In genomic region chr2:128396008-128396346, GRCm38 (mm10) we compare ENCODE assay signal across 8 mouse cellular contexts.
DNase-seq lines count a peak whose midpoint lies in the region; ATAC-seq and TF ChIP-seq lines count a peak whose summit lies in the region.

No protein-coding gene starts in this region.

- no peak overlapping the region for H3K27ac ChIP-seq in heart, embryonic 14.5 days (replicated peaks in 1 of 2; ENCODE audit: control insufficient read depth in 1 of 2, insufficient read depth in 1 of 2, low read depth in 2 of 2, low read length in 2 of 2)
- H3K27ac ChIP-seq in liver, embryonic 11.5 days (ENCODE audit: low read depth, low read length): no peak overlapping the region
- no peak overlapping the region for H3K27ac ChIP-seq in stomach, embryonic 14.5 days (ENCODE audit: low read length)

- TF ChIP-seq POLR2A in brain, embryonic 14.5 days (IDR thresholded peaks at IDR 0.05; ENCODE audit: borderline replicate concordance, extremely low read depth, insufficient read depth, insufficient read length, poor library complexity, severe bottlenecking): no peak

- H3K27me3 ChIP-seq in heart, embryonic 14.5 days (ENCODE audit: control insufficient read depth, insufficient read depth, low read length): no peaks in the 10 kb centered on the region
- peaks cover 2% of the 10 kb centered on the region for H3K27me3 ChIP-seq in liver, embryonic 11.5 days (replicated peaks; ENCODE audit: control insufficient read depth, insufficient read depth, low read length)
- no peaks in the 10 kb centered on the region for H3K27me3 ChIP-seq in stomach, embryonic 14.5 days (ENCODE audit: control insufficient read depth, insufficient read depth, low read length)

- 4% methylated on average over 9 of the region's 9 CpGs for WGBS in heart, embryonic 14.5 days
- WGBS in liver, embryonic 11.5 days: 2% methylated on average over 9 of the region's 9 CpGs
- WGBS in stomach, embryonic 14.5 days: 3% methylated on average over 9 of the region's 9 CpGs

- peak; percentile 68; the same call in 1 of the 2 replicates for ATAC-seq in erythroid progenitor cell, adult 5-6 weeks (replicated peaks; ENCODE audit: low FRiP score, poor library complexity, severe bottlenecking)
- ATAC-seq in heart, embryonic 14.5 days (ENCODE audit: insufficient number of reproducible peaks, insufficient read depth, low FRiP score, low read depth): peak; percentile 64
- peak; percentile 73 for ATAC-seq in liver, embryonic 11.5 days (replicated peaks; ENCODE audit: low FRiP score)
- ATAC-seq in stomach, embryonic 14.5 days (ENCODE audit: insufficient number of reproducible peaks, insufficient read depth, low FRiP score, low read depth): peak; percentile 75; the same call in 1 of the 2 replicates

- TF ChIP-seq CTCF in brain, embryonic 14.5 days (IDR thresholded peaks at IDR 0.05; ENCODE audit: borderline replicate concordance, extremely low read depth, insufficient read depth, insufficient read length): peak; percentile 99

- no peaks in the 10 kb centered on the region for H3K36me3 ChIP-seq in heart, embryonic 14.5 days (ENCODE audit: control insufficient read depth, insufficient read depth, low read length)
- no peaks in the 10 kb centered on the region for H3K36me3 ChIP-seq in liver, embryonic 11.5 days (ENCODE audit: control insufficient read depth, insufficient read depth, low read length)
- no peaks in the 10 kb centered on the region for H3K36me3 ChIP-seq in stomach, embryonic 14.5 days (ENCODE audit: control insufficient read depth, insufficient read depth, low read length)

- peak; percentile 88 for DNase-seq in CD4-positive helper T cell, adult 2 months (ENCODE audit: low read depth, low spot score)
- DNase-seq in brain, embryonic 14.5 days (ENCODE audit: low read depth): peak; percentile 91
- peak; percentile 97 for DNase-seq in kidney, postnatal 10 days
- peak; percentile 88 for DNase-seq in liver, embryonic 11.5 days (ENCODE audit: low spot score)
- DNase-seq in natural killer cell, adult 2 months (ENCODE audit: low spot score in 2 of 2): peak; percentile 97

- H3K4me1 ChIP-seq in heart, embryonic 14.5 days (ENCODE audit: control insufficient read depth in 2 of 2, insufficient read depth in 2 of 2, low read length in 2 of 2): peaks cover 24 to 39% of the 10 kb centered on the region in 2 experiments
- 0 out of 2 replicates have a peak, but pooled peaks cover 4% of the 10 kb centered on the region for H3K4me1 ChIP-seq in liver, embryonic 11.5 days (replicated peaks; ENCODE audit: control insufficient read depth, insufficient read depth, low read length)
- peaks cover 10% of the 10 kb centered on the region for H3K4me1 ChIP-seq in stomach, embryonic 14.5 days (ENCODE audit: control insufficient read depth, insufficient read depth, low read length)

- H3K4me2 ChIP-seq in heart, embryonic 14.5 days (ENCODE audit: low read length): no peak overlapping the region
- H3K4me2 ChIP-seq in liver, embryonic 11.5 days: no peak overlapping the region
- H3K4me2 ChIP-seq in stomach, embryonic 14.5 days (replicated peaks; ENCODE audit: low read depth, low read length): no peak overlapping the region

- no peak overlapping the region for H3K4me3 ChIP-seq in heart, embryonic 14.5 days (ENCODE audit: control insufficient read depth in 1 of 2, insufficient read depth in 1 of 2, low read depth in 1 of 2, low read length in 2 of 2)
- no peak overlapping the region for H3K4me3 ChIP-seq in liver, embryonic 11.5 days (ENCODE audit: low read depth, low read length)
- H3K4me3 ChIP-seq in stomach, embryonic 14.5 days (ENCODE audit: low read depth, low read length): no peak overlapping the region

- H3K9ac ChIP-seq in heart, embryonic 14.5 days (ENCODE audit: low read length): no peak overlapping the region
- H3K9ac ChIP-seq in liver, embryonic 11.5 days (ENCODE audit: low read depth, low read length): no peak overlapping the region
- H3K9ac ChIP-seq in stomach, embryonic 14.5 days (replicated peaks; ENCODE audit: low read depth, low read length): no peak overlapping the region

- no peaks in the 10 kb centered on the region for H3K9me3 ChIP-seq in heart, embryonic 14.5 days (ENCODE audit: control insufficient read depth, low read length)
- H3K9me3 ChIP-seq in liver, embryonic 11.5 days (ENCODE audit: control insufficient read depth, low read length): no peaks in the 10 kb centered on the region
- no peaks in the 10 kb centered on the region for H3K9me3 ChIP-seq in stomach, embryonic 14.5 days (ENCODE audit: control insufficient read depth, low read depth, low read length)
